Mouse (Mus musculus) stomach, postnatal 0 days (tissue): Measurements from ENCODE around the gene Tbl1x.

Experiments used
- CTCF ChIP-seq: IDR thresholded peaks from 2 replicates; pipeline ENCODE4 v1.5.1; 2016; ENCODE audit warnings: antibody characterized with exemption, low read depth, mild to moderate bottlenecking, moderate library complexity
- EP300 ChIP-seq: optimal IDR thresholded peaks from 2 replicates; pipeline ENCODE3; 2016; ENCODE audit warnings: antibody characterized with exemption

DNA sequence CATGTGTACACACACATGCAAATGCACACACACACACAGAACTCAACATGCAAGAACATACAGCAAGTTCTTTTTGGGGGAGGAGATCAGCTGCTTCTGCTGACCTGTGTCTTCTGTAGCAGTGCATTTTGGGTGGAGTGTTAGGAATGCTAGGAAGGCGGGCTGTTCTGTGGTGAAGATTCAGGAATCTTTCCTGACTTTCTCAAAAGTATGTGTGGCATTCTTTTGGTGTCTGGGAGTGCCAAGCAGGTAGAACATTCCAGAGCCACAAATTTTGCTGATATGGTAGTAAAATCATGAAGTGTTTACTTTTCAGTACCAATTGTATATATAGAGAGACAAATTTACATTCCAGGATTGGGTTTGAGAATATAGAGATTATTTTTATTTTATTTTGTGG is 17.6 kb downstream of the Tbl1x start:
- no peak for TF ChIP-seq CTCF
- no peak for TF ChIP-seq EP300
